12 mouse cellular contexts compared by ENCODE assay signal in the genomic region with DNA sequence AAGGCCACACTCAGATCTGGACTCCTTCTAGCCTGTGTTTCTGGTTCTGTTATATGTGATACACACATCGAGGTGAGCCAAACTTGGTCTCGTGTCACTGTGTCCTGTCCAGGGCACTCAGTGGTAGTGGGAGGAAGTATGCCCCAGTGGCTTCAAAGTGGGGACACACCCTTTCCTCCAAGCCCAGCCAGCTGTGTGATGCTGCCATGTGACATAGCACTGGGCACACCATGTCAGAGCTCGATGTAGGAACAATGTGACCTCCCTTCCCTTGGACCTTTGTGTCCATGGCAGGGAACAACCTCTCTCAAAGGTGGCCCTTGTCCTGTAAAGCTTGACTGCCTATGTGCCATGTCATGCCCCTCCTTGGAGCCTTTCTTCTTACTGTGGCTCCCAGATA. TPM values are rescaled to one million over a fixed set of nuclear protein-coding genes. Genes with fewer than 3 reads are reported as not detected.
DNase-seq lines count a peak whose midpoint lies in the region; ATAC-seq lines count a peak whose summit lies in the region.
"Had no signal": no experiment of that assay in that cellular context is flagged by ENCODE, and none has a peak within 500 bp of the region (broad histone marks: within the 10 kb centered on the region; RNA-seq: fewer than 3 reads in every experiment).

No protein-coding gene starts in this region.

- no peak overlapping the region for H3K27ac ChIP-seq in forebrain, embryonic 11.5 days (ENCODE audit: low read depth, low read length)
- H3K27ac ChIP-seq in forebrain, embryonic 12.5 days, result no peak overlapping the region
- H3K27ac ChIP-seq in kidney, embryonic 14.5 days (ENCODE audit: low read depth, low read length), result no peak overlapping the region
- H3K27ac ChIP-seq in midbrain, embryonic 15.5 days, result no peak overlapping the region
- H3K27ac ChIP-seq: embryonic facial prominence, embryonic 13.5 days; midbrain, embryonic 13.5 days had no signal

- 81% methylated on average over 3 of the region's 3 CpGs for WGBS in forebrain, embryonic 11.5 days
- 96% methylated on average over 3 of the region's 3 CpGs for WGBS in forebrain, embryonic 12.5 days
- 59% methylated on average over 3 of the region's 3 CpGs for WGBS in kidney, embryonic 14.5 days
- WGBS in midbrain, embryonic 15.5 days, result 89% methylated on average over 3 of the region's 3 CpGs

- no peak for ATAC-seq in forebrain, embryonic 11.5 days (replicated peaks; ENCODE audit: low FRiP score)
- ATAC-seq in forebrain, embryonic 12.5 days (ENCODE audit: low FRiP score), result no peak
- no peak for ATAC-seq in kidney, embryonic 14.5 days (ENCODE audit: low FRiP score, low TSS enrichment)
- ATAC-seq in common myeloid progenitor, adult 5-6 weeks (replicated peaks; ENCODE audit: low read depth, poor library complexity, severe bottlenecking), result peak; percentile 63
- ATAC-seq in megakaryocyte, adult 5-6 weeks (ENCODE audit: poor library complexity, severe bottlenecking), result peak; percentile 95
- no peak for ATAC-seq in midbrain, embryonic 15.5 days (replicated peaks)
- ATAC-seq: midbrain, embryonic 13.5 days had no signal

- DNase-seq in forebrain, embryonic 11.5 days (ENCODE audit: low spot score), result peak; percentile 43
- DNase-seq in kidney, postnatal 25 days, result peak; percentile 8 to 66
- no peak for DNase-seq in cerebellum, adult 9-11 months
- DNase-seq: left cerebral cortex, postnatal 4 days; retina, postnatal 1 day had no signal

- H3K36me3 ChIP-seq in forebrain, embryonic 11.5 days (ENCODE audit: control insufficient read depth, insufficient read depth, low read length), result no peaks in the 10 kb centered on the region
- no peaks in the 10 kb centered on the region for H3K36me3 ChIP-seq in forebrain, embryonic 12.5 days (replicated peaks)
- H3K36me3 ChIP-seq in kidney, embryonic 14.5 days (ENCODE audit: control insufficient read depth, insufficient read depth, low read length), result no peaks in the 10 kb centered on the region
- no peaks in the 10 kb centered on the region for H3K36me3 ChIP-seq in midbrain, embryonic 15.5 days (replicated peaks)
- H3K36me3 ChIP-seq: embryonic facial prominence, embryonic 13.5 days; midbrain, embryonic 13.5 days had no signal

- H3K4me2 ChIP-seq in forebrain, embryonic 11.5 days (ENCODE audit: low read depth, low read length, severe bottlenecking), result no peak overlapping the region
- no peak overlapping the region for H3K4me2 ChIP-seq in forebrain, embryonic 12.5 days
- no peak overlapping the region for H3K4me2 ChIP-seq in kidney, embryonic 14.5 days (replicated peaks; ENCODE audit: low read depth, low read length)
- no peak overlapping the region for H3K4me2 ChIP-seq in midbrain, embryonic 15.5 days
- H3K4me2 ChIP-seq: embryonic facial prominence, embryonic 13.5 days; midbrain, embryonic 13.5 days had no signal

- H3K4me1 ChIP-seq in forebrain, embryonic 11.5 days (replicated peaks; ENCODE audit: control insufficient read depth, insufficient read depth, low read length), result no peaks in the 10 kb centered on the region
- peaks cover 7% of the 10 kb centered on the region; the same call in 1 of the 2 replicates for H3K4me1 ChIP-seq in forebrain, embryonic 12.5 days
- 0 out of 2 replicates have a peak, but pooled peaks cover 3% of the 10 kb centered on the region for H3K4me1 ChIP-seq in kidney, embryonic 14.5 days (ENCODE audit: control insufficient read depth, insufficient read depth, low read length)
- H3K4me1 ChIP-seq in midbrain, embryonic 15.5 days, result 0 out of 2 replicates have a peak, but pooled peaks cover 6% of the 10 kb centered on the region
- H3K4me1 ChIP-seq: midbrain, embryonic 13.5 days had no signal

- H3K9me3 ChIP-seq in forebrain, embryonic 11.5 days (ENCODE audit: control insufficient read depth, low read length), result no peaks in the 10 kb centered on the region
- H3K9me3 ChIP-seq in forebrain, embryonic 12.5 days, result no peaks in the 10 kb centered on the region
- H3K9me3 ChIP-seq in kidney, embryonic 14.5 days (ENCODE audit: control insufficient read depth, low read length), result no peaks in the 10 kb centered on the region
- no peaks in the 10 kb centered on the region for H3K9me3 ChIP-seq in midbrain, embryonic 15.5 days
- H3K9me3 ChIP-seq: embryonic facial prominence, embryonic 13.5 days; midbrain, embryonic 13.5 days had no signal

- H3K4me3 ChIP-seq in forebrain, embryonic 11.5 days (ENCODE audit: low read depth, low read length), result no peak overlapping the region
- no peak overlapping the region for H3K4me3 ChIP-seq in forebrain, embryonic 12.5 days (replicated peaks)
- H3K4me3 ChIP-seq in kidney, embryonic 14.5 days (ENCODE audit: low read length), result no peak overlapping the region
- no peak overlapping the region for H3K4me3 ChIP-seq in midbrain, embryonic 15.5 days
- H3K4me3 ChIP-seq: embryonic facial prominence, embryonic 13.5 days; midbrain, embryonic 13.5 days had no signal

- no peaks in the 10 kb centered on the region for H3K27me3 ChIP-seq in forebrain, embryonic 11.5 days (ENCODE audit: control insufficient read depth, insufficient read depth, low read length)
- H3K27me3 ChIP-seq in forebrain, embryonic 12.5 days, result no peaks in the 10 kb centered on the region
- H3K27me3 ChIP-seq in kidney, embryonic 14.5 days (ENCODE audit: control insufficient read depth, insufficient read depth, low read length), result no peaks in the 10 kb centered on the region
- no peaks in the 10 kb centered on the region for H3K27me3 ChIP-seq in midbrain, embryonic 15.5 days (replicated peaks)
- H3K27me3 ChIP-seq: embryonic facial prominence, embryonic 13.5 days; midbrain, embryonic 13.5 days had no signal

- H3K9ac ChIP-seq in forebrain, embryonic 11.5 days (ENCODE audit: low read length), result no peak overlapping the region
- H3K9ac ChIP-seq in forebrain, embryonic 12.5 days, result no peak overlapping the region
- no peak overlapping the region for H3K9ac ChIP-seq in kidney, embryonic 14.5 days (ENCODE audit: low read depth, low read length)
- H3K9ac ChIP-seq in midbrain, embryonic 15.5 days, result no peak overlapping the region
- H3K9ac ChIP-seq: embryonic facial prominence, embryonic 13.5 days; midbrain, embryonic 13.5 days had no signal

RNA-seq across cellular contexts. Expression of a gene that starts 54.5 kb away (rescaled TPM):
- not detected in 2 replicates for polyA plus RNA-seq in forebrain, embryonic 11.5 days (2014; fragmentation: Nextera tagmentation; extraction: Ambion mirVana)
- not detected in 2 replicates for polyA plus RNA-seq in forebrain, embryonic 12.5 days (2016; fragmentation: Nextera tagmentation; extraction: Ambion mirVana)
- 0.84 and 1.3 TPM in 2 replicates for polyA plus RNA-seq in kidney, embryonic 14.5 days (2014; fragmentation: Nextera tagmentation; extraction: Ambion mirVana)
- not detected in 2 replicates for total RNA-seq in common myeloid progenitor, adult 5-6 weeks (2017)
- not detected in 2 replicates for total RNA-seq in megakaryocyte, adult 5-6 weeks (2015)
- total RNA-seq in megakaryocyte, adult 5-6 weeks (2017), result not detected in 2 replicates
- polyA plus RNA-seq in midbrain, embryonic 15.5 days (2015; fragmentation: Nextera tagmentation; extraction: Ambion mirVana), result not detected in 2 replicates
- total RNA-seq: left cerebral cortex, postnatal 4 days had no signal
- polyA plus RNA-seq: midbrain, embryonic 13.5 days had no signal

Comparison
In these comparisons a context has a peak if more than half of its experiments do, and no peak if none do; other contexts are left out.
1. ATAC-seq: peak in common myeloid progenitor, adult 5-6 weeks (single experiment) and megakaryocyte, adult 5-6 weeks (single experiment); none in forebrain, embryonic 11.5 days (single experiment), forebrain, embryonic 12.5 days (single experiment), kidney, embryonic 14.5 days (single experiment) and midbrain, embryonic 15.5 days (single experiment).